Mouse (Mus musculus): Measurements from ENCODE around the gene Map7d1. TPM values are rescaled to one million over a fixed set of nuclear protein-coding genes. Genes with fewer than 3 reads are reported as not detected.

Gene Map7d1
- total RNA-seq, 2 experiments from 2014 or later = 18.8 to 39.6 TPM

DNA sequence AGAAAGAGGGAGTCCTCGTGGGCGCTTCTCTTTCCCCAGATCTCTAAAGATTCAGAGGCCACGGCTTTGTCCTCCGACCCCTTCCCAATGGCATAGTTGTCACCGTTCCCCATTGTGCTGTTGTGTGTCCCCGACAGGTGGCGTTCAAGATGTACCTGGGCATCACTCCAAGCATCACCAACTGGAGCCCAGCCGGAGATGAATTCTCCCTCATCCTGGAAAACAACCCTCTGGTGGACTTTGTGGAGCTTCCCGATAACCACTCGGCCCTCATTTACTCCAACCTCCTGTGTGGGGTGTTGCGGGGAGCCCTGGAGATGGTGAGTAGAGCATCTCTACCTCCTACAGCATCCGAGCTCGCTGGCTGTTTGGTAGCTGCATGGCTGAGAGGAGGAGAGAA is 17.6 kb upstream of the Map7d1 start:
- ATAC-seq (replicated peaks; ENCODE audit: poor library complexity) = no peak

DNA sequence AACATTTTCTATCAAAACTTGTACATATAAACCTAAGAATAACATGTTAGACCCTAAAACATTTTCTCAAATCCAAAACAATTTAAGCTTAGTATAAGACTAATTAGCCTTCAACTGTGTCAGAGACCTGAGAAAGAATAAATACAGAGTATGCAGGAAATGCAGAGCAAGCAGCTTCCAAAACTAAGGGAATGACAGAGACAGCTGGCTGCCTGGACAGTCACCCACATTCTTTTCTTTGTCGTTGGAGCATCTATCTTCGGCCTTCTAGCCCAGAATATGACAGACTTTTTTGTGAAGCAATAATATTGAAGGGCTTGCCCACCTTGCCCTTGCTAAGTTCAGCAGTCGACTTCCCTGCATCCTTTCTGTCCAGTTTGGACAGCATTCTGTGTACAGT is 13.1 kb upstream of the Map7d1 start:
- no peak for ATAC-seq (replicated peaks; ENCODE audit: poor library complexity)

DNA sequence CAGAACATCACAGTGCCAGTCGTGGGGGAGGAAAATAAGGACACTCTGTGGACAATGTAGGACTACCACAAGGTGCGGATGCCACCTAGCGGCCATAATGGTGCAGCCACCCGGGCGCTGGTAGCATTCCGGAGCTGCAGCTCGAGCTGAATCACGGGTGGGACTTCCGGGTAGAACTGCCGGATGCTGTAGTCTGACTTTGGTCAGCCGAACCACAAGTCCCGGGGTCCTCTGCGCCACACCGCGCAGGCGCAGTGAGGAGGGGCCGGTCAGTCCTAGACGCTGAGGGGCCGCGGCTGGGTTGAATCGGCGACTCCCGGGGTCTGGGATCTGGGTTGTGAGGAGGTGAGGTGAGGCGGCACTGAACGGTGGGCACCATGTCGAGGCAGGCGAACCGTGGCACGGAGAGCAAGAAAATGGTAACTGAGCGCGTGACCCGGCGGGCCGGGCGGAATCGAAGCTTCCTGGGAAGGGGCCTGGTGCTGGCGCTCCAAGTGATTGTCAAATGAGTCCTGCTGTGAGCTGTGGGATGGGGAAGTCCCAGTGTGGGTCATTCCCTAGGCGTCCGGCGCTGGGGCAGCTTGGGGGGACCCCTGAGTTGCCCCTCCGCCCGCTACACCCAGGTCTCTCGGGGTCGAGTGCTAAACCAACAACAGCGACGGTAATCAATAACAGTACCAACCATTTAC is 6.1 kb upstream of the Map7d1 start, which contains the start of gene Trappc3:
Gene Trappc3, plus strand, starts transcription at position 207 of the 689 bp plus-strand sequence.
- peak; percentile 80 for ATAC-seq (replicated peaks; ENCODE audit: poor library complexity)

DNA sequence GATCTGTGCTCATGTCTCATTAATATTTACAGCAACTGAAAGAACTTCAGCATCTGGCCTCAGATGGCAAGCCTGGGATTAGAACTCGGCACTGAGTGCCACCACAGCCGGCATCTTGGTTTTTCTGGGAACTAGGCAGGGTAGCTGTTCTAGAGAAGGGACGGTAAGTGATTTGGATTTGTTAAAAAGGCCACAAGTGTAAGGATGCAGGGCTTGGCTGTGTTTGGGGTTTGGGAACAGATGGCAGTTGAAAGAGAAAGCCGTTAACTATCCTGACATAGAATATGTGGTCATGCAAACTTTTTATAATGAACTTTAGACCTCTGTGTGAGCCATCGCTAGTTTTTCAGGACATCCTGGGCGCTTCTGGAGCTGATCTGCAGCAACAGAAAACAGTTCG is 5.5 kb upstream of the Map7d1 start:
- ATAC-seq (replicated peaks; ENCODE audit: poor library complexity) = no peak

DNA sequence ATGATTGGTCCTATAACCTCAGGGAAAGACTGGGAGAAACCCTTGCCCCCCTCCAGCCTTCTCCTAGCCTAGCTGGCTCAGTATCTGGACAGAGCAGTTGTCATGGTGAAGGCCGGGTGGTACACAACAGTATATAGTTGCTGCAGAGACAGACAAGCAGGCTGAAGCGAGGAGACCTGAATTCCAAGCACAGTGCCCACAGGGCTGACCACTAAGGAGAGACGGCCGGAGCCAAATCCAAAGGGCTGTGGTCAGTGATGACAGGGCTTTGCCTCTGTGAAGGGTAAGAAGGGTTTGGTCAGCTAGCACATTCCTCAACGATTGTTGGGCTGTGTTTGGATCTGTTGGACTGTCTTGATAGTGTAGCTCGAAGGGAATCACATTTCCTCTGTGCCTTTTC is 5.1 kb upstream of the Map7d1 start:
- no peak for ATAC-seq (replicated peaks; ENCODE audit: poor library complexity)

DNA sequence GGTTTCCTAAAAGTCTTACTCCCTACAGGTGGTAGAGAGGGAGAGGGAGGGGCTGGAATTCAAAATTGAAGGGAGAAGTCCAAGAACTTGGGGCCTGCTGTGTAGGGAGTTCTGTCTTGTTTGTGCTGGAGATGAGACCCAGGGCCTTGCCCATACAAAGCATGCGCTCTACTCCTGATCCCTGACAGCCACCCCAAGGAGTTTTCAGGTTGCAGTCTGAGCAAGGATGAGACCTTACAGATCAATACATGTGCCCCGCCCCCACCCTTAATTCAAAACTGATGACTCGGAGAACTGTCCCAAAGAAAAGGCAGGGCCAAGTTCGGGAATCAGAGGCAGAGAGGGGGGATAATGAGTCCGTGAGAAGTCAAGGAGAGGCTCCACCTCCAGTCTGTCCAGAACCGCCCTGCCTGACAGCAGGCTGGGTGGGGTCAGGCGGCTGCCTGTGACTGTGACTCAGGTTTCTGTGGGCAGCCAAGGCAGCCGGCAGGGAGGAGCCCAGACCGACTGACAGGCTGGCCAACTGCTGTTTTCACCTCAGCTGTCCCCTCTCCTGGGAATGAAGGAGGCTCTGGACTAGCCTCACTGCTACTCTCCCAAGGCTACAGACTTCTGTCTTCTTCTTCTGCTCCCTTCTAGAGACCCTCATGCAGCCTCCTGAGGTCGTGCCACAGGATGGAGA is 4.5 kb upstream of the Map7d1 start:
- ATAC-seq (replicated peaks; ENCODE audit: poor library complexity) = peak; percentile 47

DNA sequence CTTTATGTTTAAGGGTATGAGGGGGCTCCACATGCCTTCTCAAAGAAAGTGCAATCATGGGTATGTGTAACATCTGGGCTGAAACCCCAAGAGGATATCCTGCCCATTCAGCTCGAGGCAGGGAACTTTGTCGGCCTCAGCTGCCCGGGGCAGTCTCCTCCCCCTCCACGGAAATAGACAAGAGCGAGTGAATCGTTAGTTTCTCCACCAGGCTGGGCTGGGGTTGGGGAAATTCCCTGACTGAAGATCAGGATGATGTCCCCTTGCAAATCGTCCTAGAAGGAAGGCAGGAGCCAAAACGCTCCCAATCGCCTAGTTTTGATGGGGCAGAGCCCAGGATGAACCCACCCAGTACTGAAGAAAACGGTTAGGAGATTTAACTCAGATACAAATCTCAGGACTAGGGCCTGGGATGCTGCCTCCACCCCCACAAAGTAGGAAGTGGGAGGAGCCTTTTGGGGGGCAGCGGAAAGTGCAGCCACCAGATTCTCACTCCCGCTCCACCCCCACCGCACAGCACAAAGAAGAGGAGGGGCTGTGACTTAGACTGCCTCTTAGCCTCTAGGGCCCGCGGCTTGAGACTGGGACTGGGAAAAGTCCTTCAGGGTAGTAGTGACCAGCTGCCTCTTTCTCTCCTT is 3.5 kb upstream of the Map7d1 start:
- peak; percentile 17 for ATAC-seq (replicated peaks; ENCODE audit: poor library complexity)

DNA sequence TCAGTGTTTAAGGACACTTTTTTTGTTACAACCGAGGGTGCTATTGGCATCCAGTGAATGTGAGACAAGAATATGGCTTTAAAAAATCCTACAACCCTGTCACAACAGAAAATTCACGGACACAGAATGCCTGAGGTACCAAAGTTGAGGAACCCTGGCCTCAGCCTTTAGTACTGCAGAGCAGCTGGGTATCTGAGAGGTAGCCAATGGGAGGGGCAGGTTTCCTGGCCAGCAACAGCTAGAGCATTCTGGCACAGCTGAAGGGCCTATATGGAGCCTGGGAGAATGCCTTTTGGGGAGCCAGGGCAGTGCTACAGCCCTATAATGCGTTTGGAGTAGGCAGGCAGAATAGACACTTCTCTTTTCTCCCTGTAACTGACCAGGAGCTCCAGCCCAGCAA is 2.9 kb upstream of the Map7d1 start:
- no peak for ATAC-seq (replicated peaks; ENCODE audit: poor library complexity)

DNA sequence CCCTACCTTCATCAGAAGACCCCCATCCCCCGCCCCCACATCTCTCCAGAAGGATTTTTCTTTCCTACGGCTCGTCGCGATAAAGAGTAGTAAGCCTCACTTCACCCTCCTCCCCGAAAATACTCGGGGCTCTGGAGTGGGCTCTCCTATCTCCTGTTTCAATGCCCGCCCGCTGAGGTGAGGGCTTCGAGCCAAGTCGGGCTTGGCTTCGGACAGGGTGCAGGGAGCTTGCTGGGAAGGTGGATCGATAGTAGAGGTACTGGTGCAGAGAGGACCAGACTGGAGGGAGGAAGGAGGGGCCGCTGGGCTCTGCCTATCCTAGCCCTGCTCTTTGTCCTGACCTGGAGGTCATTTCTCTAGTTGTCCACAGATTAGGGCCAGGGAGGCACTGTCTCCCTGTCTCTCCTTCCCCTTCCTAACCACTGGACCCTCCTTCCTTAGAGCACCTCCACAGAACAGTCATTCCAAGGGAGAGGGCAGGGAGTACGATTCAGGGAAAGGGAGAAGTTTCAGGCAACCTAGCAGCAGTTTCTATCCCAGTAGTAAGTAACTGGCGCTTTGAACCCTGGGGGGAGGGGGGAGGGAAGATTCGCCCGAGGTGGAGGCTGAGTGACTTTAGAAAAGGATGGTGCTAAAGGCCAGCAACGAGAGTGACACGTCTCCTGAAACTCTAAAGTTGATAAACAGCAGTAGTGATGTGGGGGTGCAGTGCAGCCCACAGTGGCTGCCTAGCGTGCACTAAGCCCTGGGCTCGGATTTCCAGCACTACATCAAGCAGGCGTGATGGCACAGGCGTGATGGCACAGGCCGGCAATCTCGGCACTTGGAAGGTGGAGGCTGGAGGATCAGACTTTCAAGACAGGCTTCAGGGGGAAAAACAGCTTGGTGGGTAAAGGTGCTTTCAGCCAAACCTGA is 1.1 kb upstream of the Map7d1 start:
- ATAC-seq (replicated peaks; ENCODE audit: poor library complexity) = no peak

DNA sequence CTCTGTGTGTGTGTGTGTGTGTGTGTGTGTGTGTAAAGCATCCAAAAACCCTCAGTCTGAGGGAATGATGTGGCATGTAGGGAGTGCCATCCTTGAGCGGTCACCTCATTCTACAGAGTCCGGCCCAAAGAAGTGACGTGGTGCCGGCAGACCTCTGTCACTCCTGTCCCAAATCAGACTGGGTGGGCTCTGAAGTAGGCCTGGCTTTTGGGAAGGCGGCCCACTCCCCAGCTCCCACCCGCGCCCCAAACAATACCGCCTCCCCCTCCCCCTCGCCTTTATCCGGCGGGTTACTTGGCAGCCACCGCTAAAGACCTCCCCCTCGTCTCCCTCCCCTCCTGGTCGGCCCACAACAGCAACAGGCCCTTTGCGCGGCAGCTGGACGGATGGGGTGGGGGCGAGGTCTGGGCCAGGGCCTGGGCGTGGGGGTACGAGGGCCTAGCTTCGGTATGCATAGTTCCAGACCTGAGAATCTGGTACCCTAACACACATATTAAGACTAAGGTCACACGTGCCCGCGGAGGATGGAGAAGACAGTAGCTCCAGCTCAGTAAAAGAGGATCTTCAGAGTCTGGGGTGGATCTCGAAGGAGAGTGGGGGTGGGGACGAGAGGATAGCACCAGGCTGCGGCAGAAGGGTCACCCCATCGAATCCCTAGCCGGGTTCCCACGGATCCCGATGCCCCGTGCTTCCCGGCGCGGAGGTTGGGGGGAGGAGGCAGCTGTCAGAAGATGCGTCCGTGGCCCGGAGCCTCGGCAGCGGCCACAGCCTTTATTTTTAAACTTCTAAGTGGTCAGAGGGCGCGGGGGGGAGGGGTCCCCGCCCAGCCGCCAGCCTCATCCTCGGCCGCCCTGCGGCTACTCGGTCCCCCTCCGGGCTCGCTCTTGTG is 786 bp downstream of the Map7d1 start:
- ATAC-seq (replicated peaks; ENCODE audit: poor library complexity) = no peak

DNA sequence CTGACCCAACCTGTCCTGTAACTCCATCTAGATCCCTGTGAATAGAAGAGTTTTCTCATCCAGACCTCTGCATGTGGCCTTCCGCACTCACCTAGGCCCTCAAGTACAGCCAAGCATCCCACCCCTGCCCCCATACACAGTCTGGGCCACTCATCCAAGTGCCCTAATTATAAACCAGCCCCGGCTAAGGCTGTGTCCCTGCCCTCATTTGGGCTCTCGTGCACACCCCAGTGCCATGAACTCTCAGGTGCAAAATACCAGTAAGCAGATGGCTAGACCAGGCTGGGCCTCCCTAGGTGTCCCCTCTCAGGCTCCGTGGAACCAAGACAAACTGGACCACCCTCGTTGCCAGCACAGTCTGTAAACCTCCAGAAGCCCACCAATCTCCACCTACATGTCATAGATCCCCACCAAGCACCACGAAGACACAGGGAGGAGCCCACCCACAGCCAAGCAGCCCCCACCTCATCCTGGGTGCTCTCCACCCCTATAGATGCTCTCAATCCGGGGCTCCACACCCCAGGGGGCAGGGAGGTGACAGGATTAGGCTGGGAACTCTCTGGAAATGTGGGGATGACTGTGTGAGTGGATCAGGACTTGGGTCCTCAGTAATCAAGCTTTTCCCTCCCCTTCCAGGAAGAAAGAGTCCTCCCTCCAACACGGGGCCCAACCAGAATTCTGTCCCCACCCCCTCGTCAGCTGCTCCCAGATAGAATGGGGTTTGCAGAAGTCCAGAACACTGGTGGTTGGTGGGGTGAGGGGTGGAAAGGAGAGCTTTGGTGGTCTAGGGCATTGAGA is 1.6 kb downstream of the Map7d1 start:
- ATAC-seq (replicated peaks; ENCODE audit: poor library complexity) = no peak

DNA sequence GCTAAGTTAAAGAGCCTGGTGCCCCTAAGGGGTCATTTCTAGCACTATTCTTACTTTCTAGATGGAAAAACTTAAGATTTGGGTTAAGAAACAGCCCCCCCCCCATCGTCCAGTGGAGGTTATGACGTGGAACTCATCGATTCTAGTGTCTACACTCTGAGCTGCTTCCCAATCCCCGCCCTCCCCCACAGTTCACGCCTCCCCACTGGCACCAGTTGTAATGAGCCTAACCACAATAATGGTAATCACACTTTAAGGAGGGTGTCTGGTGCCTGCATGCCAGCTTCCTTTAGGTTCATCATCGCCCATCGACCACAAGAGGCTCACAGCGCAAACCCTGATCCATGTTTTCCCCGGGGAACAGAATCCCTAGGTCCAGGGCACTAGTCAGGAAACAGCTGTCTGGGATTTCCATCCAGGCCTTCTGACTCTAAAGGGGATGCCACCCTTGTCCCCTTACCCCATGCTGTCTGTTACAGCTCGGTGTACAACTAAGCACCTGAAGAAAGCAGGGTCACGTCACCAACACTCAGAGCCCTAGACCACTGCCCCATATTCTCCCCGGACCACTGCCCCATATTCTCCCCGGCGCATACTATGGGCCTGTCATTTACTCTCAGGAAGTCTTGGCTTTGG is 2.4 kb downstream of the Map7d1 start:
- 0 out of 2 replicates have a peak, but pooled peaks have one; percentile 25 for ATAC-seq (replicated peaks; ENCODE audit: poor library complexity)

DNA sequence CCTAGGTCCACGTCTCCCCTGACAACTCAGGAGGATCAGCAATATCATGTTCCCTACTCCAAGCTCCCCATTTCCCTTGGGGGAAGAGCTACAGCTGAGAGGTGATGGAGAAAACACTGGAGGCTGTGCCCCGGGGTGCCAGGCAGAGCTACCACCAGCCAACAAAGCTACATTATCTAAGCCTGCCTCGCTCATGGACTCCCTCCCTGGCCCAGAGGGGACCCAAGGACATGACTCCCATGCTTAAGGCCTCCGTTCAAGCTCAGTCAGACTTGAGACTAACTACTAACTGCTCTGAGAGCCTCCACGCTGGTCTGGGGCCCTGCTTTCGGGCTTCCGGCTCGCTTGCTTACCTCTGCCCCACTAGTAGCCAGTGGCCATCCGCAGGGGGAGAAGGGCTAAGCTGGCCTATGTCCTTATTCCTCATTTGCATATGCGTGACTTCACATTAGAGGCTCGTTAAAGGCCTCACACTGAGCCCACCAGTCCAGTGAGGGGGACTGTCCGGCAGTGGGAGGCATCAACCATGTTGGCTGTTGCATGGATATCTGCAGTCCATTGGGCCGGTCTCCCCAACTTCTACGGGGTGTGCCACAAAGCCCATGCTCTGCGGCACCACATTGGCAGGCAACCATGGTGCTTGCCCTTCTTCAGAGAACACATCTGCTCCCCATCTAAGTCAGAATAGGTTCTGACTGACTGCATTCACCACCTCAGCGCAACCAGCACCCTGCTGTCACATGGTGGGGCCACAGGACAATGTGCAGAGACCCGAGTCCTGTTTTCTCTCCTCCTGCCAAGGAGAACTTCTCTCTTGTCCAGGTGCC is 3.5 kb downstream of the Map7d1 start:
- ATAC-seq (replicated peaks; ENCODE audit: poor library complexity) = no peak

DNA sequence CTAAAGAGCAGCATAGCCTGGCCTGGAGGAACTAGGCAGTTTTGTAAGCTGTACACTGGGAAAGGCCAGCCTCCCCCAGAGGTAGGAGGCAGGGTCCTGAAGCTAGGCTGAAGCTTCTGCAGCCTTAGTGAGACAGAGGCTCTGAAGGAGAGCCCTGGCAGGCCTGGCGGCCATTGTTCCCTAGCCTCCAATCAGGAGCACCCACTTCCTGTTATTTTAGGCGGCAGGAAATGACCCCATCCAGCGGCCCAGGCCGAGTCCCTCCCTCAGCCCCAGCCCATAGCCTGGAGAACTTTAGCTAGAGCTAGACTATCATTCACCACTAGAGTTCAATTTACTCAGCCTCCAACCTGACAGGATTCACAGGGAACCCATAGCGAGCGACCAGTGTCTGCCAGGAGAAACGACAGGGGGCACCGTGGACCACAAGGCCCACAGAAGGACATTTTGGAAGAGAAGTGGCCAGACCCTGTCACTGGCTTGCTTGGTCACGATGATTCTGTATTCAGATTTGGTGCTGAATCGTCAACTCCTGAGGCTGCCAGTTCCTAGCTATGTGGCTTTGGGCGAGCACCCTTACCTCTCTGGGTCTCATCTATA is 4.4 kb downstream of the Map7d1 start:
- peak; percentile 39 for ATAC-seq (replicated peaks; ENCODE audit: poor library complexity)

DNA sequence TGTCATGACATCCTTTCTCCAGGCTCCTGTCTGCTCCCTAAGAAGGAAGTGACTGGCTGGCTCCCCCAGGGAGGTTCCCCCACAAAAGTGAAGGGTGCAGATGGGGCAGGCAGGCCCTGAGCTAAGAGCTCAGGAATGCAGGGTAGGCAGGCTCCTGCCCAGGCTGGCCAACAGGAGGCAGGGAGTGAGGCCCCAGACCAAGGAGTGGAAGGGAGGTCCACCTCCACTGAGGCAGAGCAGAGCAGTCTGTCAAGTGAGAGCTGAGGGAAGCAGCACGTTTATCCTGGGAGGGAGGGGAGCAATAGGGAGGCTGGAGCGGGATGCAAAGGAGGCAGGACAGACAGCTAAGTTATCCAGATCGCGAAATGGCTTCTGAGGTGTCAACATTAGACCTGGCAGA is 5.5 kb downstream of the Map7d1 start:
- no peak for ATAC-seq (replicated peaks; ENCODE audit: poor library complexity)

DNA sequence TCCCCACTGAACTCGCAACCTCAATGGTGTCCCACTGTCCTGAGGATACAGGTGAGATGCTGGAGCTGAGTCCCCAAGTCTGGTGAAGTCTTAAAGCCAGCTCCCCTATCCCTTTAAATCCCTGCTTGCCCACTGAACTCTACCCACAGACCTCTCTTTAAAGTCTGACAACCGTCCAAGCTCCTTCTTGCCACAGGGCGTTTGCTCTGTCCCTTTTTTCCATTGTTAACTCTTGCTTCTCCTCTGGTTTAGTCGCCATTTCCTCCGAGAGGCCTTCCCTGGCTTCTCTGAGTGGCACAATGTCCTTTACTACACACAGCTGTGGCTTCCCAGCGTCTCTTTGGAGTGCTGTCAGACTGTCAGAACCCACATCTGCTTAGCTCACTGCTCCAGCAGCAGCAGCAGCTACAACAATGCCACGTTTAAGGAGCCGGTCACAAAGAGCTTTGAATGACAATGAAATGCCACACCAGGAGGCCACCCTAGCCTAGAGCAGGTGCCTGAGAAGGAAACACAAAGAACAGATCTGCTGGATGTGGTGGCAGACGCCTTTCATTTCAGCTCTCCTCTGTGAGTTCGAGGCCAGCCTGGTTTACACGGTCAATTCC is 7.8 kb downstream of the Map7d1 start:
- no peak for ATAC-seq (replicated peaks; ENCODE audit: poor library complexity)

All from megakaryocyte progenitor cell, adult 5-6 weeks (primary cell).